Mouse (Mus musculus): Measurements from ENCODE around the gene Tbx21. TPM values are rescaled to one million over a fixed set of nuclear protein-coding genes. Genes with fewer than 3 reads are reported as not detected.

The Tbx21 gene
- 1.1 and 1.4 TPM in 2 replicates for polyA plus RNA-seq (2012; rRNA removed)

DNA sequence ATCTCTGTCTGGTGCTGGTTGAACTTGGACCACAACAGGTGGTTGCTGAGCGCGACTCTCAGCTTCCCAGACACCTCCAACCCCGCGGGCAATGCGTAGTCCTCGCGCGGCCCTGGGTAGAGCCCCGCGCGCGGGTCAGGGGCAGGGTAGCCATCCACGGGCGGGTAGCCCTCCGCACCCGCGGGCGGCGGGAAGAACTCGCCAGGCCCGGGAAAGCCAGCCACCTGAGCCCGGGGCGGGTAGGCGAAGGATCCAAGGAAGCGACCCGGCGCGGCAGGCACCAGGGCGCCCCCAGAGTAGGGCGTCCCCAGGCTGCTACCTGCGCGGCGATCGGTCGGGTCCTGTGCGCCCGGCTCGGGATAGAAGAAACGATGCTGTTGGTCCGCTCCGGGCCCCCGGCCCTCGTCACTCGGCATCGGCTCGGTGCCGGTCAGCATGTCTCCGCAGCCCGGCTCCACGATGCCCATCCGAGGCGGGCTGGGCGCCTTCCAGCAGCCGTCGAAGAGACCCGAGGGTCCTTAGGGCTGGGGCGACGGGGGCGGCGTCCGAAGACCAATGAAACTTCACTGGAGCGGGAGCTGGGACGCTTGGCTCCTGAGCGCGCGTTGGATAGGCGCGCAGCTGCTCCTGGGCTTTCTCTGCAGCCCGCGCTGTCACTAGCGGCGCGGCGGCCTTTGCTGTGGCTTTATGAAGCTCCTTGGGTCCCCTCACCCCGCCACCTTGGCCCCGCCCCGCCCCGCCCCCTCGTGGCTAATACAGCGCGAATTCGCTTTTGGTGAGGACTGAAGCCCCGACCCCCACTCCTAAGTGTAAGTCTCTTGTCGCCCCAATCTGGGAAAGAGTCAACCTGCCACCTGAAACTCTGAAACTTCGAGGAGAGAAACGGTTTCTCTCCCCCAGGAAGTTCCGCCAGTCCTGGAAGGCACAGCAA is at the start of gene Tbx21:
Gene Tbx21, minus strand, starts transcription at position 661 of the 931 bp plus-strand sequence.
- DNase-seq (ENCODE audit: low spot score), result no peak

DNA sequence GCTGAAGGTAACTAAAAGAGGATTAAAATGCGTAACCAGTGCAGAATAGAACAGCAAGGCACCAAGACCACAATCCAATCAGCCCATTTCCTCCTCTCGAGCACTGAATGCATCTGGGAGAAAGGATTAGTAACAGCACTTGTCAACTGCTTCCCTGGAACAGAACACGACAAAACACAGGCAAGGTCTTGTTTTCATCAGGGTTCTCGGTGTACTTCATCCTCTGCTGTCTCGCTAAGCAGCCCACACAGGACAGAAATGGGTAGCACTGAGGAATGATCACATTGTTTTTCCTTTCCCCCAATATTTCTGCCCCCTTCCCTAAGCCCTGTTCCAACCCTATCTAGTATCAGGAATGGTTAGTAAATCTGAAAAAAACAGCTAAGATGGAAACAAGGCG is 45.2 kb upstream of the Tbx21 start:
- no peak for DNase-seq (ENCODE audit: low spot score)

DNA sequence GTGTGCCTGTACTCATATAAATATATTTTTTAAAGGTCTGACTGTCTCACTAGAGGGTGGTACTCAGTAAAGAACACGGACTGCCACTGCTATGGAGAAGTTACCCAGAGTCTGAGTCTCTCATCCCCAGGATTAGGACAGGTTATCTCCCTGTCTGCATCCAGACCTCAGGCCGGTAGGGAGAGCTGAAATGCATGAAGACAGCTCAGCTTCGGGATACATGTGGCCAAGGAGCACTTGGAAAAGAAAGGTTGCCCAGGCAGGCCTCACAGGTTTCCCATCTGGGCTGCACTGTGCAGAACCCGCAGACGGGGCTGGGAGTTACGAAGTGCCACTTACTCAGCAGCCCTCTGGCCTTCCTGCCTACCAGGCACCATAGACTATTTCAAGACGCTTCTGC is 41.9 kb upstream of the Tbx21 start:
- no peak for DNase-seq (ENCODE audit: low spot score)

DNA sequence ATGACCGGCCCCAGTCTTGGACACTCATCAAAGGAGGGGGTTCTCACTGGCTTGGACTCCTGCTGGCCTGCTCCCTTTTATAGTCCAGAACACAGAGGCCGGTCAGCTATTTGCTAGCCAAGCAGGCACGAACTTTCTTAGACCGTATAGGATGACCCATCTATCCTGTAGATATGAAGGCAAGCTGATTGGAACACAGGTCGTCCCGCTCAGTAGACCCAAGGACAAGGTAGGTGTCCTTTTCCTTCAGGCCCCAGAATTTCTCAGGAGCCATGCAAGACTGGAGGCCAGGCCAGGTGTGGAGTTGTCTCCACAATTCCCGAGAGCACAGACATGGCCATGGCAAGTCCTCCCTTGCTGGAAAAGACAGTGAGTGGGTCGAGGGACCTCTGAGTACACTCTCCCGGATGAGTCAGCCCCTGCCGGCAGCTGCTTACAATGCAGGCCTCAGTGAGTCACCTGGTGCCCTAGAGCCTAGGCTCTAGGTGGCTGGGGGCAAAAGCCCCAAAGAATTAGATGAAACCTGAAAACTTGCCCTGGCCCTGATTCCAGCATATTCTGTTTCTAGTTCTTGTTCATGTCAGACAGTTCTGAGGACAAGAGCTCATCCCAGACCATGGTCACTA is 37.6 kb upstream of the Tbx21 start:
- no peak for DNase-seq (ENCODE audit: low spot score)

DNA sequence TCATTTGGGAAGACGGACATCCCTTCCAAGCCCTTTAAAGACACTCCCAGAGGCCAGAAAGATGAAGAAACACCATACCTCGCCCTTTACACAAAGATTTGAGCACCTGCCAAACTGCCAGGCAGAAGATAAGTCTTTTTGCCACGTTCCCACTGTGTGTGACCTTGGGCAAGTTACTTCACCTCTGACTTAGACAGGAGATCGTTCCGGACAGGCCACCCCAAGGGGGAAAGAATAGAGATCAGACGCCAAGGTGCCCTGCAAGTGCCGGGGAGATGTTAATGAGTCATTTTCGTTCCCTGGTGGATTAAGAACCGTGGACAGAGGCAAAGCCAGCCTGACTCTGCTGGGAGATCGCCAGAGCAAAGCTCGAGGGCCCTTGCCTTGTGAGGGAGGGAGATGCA is 36.9 kb upstream of the Tbx21 start:
- no peak for DNase-seq (ENCODE audit: low spot score)

DNA sequence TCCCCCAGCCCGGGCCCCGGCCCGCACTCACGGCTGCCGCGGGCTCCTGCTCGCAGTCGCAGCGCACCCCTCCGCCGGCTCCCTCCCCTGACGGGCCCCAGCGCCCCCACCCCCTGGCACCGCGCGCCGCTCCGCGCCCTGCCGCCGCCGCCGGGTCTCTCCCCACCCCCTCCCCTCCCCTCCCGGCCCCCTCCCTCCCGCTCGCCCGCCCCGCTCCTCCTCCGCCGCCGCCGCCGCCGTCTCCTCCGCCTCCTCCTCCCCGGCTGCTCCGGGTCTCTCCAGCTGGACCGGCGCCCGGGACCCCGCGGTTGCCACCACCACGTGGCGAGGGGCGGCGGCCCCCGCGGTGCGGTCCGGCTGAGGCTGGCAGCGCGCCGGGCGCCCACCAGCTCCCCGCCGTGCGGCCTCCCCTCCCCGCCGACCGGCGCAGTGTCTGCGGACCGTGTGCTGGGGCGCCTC is 36.2 kb upstream of the Tbx21 start, which contains the start of gene Tbkbp1:
Gene Tbkbp1, minus strand, starts transcription at position 153 of the 459 bp plus-strand sequence.
- DNase-seq (ENCODE audit: low spot score), result no peak

DNA sequence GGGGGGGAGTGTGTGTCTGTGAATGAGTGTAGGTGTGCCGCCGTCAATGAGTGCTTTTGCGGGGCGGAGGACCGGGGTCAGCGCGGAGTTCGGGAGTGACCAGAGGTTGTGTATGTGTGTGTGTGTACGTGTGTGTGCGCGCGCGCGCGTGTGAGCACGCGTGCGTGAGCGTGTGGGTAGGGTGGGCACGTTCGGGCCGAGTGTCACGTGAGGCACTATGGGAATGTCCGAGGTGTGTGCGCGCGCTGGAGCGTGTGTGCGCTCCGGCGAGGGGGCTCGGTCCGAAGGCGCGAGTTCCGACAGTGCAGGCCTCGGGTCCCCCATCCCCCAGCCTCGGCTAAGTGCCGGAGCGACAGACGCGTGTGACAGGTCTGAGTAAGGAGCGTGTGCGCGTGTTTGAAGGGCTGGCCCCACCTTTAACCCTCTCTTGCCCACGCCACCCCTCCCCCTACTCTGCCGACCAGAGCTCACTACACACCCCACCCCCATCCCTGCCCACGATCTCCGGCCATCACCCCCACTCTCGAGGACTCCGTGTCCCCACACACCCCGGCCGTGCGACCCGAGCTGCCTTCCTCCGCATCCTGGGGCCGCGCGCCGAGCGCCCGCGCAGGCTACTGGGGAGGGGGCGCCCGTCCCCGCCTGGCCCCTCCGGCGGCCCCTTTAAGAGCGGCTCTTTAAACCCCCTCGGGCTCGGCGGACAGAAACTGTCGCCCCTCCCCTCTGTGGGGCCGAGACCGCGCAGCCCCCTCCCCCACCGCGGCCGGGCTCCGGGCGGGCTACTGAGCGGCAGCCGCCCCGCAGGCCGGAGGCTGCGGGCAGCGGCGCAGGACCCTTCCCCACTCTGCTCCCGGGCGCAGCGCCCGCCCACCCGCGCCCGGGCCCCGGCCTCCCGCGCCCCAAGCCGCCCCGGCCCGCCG is 35.5 kb upstream of the Tbx21 start:
- DNase-seq (ENCODE audit: low spot score), result no peak

DNA sequence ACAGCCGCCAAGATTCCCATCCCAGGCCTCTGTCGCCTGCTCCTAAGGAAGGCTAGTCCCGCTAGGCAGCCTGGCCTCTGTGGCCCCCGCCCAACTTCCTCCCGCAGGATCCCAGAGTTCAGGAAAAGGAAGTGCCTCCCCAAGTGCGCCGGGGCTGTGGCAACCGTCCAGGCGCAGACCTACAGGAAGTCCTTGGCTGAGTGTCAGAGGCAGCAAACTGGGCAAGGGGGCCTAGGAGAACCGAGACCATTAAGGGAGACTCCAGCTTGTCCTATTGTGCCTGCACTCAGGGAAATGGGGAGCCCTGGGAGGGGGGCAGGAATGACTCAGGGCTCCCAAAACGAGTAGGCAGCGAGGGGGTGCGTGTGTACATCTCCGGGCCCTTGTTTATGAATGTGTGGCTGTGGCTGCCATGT is 34.9 kb upstream of the Tbx21 start:
- no peak for DNase-seq (ENCODE audit: low spot score)

DNA sequence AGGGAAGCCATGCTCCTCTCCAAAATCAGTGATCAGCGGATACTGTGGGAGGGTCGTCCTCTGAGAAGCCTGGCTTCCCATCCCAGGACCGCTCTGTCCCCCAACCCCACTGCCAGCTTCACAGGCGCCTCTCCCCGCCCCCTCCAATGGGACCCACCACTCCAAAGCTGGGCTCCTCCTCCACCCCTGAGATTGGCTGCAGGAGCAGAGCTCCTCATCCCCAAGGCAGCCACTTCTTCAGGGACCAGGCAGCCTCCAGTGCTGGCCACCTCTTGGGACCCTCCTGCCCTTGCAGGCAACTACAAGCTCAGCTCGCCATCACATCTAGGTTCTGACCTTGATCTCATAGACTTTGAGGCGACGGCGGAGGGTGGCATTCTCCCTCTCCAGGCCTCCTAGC is 33.9 kb upstream of the Tbx21 start:
- DNase-seq (ENCODE audit: low spot score), result no peak

DNA sequence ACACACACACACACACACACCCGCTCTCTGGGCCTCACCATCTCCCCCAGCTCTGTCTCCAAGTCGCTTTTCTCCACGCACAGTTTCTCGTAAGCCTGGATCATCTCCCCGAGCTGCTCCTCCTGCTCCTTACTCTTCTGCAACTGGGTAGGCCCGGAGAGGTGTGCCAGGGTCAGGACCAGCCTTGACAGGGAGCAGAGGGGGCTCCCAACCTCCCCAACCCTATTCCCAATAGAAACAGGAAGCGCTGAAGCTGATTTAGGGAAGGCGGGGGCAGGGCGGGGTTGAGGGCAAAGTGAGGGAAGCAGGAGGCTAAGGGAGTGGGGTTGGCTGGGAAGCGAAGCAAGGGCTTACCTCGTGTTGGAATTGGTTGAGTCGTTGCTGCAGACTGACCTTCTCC is 33.5 kb upstream of the Tbx21 start:
- no peak for DNase-seq (ENCODE audit: low spot score)

DNA sequence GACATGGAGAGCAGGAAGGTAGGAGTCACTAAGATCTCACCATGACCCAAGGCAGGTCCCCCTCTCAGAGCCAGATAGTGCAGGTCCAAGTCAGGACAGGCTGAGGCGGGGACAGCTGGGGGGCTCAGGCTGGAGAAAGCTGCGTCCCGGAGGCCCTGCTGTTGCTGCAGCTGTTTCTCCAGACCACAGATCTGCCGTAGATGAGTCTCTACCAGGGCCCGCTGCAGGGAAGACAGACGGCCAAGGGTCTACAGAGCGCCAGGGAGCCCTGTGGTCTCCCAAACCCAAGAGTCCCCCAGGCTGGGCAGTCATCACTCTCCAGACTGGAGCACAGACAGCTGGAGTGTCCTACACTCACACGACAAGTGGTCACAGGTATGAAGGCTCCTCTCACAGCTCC is 32.2 kb upstream of the Tbx21 start:
- DNase-seq (ENCODE audit: low spot score), result no peak

DNA sequence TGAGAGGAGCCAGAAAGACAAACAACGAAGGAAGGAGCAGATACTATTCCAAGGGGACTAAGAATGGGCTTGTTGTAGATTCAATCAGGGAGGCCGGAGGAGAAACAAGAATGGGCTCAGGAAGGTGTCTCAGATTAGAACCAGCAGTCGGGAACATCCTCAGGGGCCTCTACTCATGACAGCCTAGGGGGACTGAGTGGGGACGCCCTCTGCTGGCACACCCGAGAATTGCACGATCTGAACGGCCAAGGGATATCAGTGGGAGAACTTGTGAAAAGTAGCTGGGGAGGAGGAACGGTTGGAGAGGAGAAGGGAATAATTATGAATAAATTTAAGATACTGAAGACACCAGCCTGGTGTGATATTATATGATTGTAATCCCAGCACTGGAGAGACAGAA is 31.6 kb upstream of the Tbx21 start:
- peak; percentile 65 for DNase-seq (ENCODE audit: low spot score)

DNA sequence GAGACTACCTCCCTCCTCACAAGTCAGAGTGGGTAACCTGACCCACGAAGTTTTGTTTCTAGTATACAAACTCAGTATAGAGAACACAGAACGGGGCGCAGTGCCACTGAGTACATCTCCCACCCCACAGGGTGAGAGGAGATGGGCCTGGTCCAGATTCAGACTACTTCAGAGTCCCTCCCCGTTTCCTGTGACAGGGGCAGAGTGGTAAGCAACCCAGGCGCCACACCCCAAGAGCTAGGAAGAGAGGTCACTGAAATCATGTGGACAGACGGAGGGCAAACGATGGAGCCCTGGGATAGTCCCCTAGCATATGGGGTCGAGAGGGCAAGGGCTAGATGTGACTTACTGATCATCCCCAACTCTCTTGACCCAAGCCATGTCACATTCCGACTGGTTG is 30.8 kb upstream of the Tbx21 start:
- no peak for DNase-seq (ENCODE audit: low spot score)

DNA sequence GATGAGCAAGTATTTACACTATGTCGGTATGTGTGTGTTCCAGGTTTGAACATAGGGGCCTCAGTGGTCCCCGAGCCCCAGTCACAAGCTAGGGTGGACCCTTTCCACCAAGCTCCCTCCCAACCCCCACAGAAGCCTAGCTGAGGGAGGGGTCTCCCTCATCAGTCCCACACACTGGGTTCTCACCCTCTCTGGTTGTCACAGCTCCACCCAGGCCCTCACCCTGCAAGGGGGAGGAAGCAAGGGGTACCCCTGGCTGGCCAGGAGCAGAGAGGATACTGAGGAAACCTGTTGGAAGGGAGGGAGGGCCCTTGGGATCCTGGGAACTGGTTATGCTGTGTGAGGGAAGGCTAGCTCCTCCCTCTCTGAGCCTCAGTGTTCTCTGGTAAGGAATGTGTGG is 30.2 kb upstream of the Tbx21 start:
- no peak for DNase-seq (ENCODE audit: low spot score)

DNA sequence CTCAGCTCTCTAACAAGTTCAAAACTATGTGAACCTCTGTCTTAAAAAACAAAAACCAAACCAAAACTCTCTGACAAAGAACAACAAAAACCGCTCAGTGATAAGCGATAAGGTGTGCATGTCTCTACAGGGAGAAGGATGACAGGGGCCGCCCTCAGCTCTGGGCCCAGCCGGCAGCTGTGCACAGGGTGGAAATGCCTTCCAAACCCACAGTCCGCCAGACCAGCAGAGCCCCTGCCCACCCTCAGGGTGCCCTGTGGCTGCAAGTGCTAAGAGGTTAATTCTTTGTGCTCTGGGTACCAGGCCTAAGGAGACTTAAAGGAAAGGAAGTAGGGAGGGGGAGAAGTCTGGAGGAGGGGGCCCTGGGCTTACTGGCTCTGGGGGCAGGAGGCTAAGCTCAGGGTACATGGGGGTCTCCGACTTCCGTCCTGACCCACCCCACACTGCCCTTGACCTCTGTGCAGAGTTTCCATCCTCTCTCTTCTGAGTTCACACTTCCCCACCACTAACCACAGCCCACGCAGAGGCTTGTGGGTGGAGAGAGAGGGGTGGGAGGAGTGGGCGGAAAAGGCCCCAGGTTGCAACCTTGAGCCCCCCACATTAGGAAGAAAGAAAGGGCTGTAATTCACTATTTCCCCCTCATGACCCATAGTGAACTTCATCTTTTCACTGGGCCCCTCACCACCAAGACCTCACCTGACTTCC is 28.2 kb upstream of the Tbx21 start:
- no peak for DNase-seq (ENCODE audit: low spot score)

DNA sequence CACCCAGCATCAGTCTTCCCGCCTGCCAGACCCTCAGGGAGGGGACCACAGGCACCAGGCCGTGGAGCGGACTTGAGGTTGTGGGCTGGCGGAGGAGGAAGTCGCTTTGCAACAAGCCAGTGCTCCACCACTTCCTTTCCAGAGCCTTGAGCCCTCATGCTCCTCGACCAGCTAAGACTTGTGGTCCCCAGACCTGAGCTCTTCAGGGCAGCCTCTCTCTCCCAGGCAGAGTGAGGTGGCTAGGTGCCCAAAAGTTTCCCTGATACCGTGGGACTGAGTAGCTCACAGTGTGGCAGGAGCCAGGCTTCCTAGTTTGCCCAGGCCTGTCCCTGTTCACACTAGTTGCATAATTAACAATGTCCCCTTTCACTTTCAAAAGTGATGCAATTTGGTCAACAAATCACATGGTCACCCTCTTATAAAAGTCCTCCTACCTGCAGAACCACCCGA is 27.1 kb upstream of the Tbx21 start:
- DNase-seq (ENCODE audit: low spot score), result no peak

DNA sequence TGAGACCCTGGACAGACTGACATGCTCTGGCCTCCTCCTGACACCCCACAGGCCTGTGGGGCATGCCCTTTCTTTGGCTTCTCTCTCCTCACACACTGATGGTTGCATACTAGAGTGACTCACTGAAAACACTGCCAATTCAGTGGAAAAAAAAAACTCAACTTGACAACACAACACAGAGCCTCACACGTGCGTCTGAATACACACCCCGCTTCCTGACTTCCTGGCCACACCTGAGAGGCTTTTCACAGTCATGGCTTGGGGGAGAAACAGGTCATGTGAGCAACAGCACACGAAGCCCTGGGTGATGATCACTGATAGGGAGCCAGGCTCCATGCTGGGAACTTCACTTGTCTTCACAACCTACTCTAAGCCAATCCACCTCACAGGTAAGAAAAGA is 25.7 kb upstream of the Tbx21 start:
- DNase-seq (ENCODE audit: low spot score), result no peak

DNA sequence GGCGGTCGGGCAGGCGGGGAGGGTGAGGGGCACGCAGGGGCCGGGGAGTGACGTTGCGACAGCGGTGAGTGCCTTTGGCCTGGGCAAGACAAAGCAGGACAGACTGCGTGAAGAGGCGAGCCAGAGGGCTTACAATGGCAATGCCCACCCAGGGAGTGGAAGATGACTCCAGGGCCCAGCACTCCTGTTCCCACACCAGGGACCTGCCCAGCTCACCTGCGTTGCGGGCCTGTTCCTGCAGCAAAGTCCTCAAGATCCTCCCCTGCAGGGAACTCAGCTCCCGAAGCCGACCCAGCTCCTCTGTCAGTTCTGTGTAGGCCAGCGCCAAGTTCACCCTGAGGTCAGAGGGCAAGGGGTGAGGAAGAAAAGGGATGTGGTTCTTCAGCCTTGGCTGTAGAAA is 24.1 kb upstream of the Tbx21 start:
- DNase-seq (ENCODE audit: low spot score), result no peak

DNA sequence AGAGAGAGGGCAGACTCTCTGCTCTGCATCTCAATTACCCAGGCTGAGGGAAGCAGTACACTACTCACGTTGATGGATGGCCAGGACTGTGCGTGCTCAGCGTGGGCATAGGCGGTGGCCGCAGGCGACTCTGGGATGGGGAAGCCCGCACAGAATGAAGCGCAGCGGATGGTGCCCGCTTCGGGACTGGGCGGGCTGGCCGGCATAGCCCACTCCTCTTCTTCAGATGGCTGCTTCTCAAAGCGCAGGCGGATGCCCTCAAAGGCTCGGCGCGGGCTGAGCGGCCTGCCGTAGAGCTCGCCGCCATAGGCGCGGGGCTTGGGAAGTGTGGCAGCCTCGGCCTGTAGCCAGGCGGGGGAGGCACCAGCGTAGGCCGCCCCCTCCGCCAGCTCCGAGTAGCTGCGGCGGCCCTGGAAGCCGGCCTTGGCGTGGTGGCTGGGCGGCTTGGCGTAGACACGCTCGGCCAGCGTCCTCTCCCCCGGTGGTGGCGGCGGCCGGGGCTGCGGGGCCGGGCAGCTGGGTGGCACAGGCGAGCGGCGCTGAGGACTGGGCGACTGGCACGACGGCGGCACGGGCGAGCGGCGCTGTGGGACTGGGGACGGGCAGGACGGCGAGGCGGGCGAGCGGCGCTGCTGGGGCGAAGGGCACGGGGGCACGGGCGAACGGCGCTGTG is 23.6 kb upstream of the Tbx21 start:
- DNase-seq (ENCODE audit: low spot score), result peak; percentile 58

DNA sequence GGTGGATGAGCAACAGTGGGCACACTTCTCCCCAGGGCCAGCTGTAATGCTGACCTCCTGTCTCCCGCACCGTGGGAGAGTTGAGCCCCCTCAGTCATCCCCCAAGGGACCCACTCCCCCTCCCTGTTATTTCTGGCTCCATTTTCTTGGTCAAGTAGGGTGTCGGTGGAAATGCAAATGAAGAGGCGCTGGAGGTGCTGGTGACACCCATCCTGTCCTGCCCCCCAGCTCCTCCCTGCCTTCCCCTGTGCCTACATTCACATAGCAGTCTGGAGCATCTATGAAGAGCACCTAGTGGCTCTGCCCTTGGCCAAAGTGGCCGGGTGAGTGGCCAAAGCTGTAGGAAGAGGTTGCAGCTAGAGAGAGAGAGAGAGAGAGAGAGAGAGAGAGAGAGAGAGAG is 18.1 kb upstream of the Tbx21 start:
- DNase-seq (ENCODE audit: low spot score), result no peak

DNA sequence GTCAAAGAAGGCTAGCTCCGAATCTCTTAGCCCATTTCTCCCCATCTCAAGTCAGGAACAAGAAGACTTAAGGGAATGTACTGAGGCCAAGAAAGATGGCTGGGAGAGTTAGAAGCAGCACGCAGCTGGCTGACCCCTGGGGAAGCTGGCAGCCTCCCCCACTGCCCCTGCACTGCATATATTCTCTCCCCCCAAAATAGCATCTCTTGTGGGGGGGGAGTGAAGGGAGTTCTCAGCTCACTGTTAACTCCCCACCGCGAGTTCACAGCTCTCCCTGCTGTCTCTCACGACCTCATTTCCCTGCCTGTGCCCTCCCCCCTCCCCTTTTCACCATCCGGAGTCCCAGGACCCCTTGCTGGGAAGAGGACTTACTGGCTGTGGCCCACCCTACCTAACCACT is 17.1 kb upstream of the Tbx21 start:
- no peak for DNase-seq (ENCODE audit: low spot score)

Measured in urinary bladder, adult 2 months (tissue).